In the genomic region with DNA sequence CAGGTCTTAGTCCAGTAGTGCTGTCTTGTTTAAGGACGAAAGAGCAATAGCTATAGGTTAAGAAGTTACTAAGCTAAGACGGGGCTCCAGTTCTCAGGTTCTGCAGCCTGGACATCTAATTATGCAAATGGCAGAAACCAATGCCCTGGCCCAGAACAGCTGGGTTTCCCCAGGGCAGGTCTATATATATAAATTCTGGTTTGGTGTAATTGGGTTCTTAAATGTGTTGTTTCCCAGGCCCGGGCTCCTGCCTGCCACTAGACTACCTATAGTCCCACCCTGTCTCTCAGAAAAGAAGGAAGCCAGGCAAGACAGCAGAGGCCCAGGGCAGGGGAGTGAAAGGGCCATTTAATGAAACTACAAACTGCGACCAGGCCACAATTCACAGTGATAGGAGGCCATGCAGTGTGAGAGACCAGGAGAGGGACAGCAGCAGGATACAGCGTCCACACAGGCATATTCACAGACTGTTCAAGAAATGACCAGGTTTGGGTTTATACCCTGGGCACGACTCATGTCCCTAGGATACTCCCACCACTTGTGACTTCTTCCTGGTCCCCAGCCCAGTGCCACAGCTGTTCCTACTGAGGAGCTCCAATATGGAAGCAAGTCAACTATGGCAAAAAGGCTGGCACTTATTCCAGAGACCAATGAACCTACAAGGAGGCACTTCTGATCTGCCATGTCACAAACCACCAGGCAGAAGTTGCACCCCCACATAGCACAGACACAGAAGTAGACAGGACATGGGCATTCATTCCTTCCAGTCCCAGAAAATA, we compare ENCODE assay signal across 22 mouse cellular contexts. TPM values are rescaled to one million over a fixed set of nuclear protein-coding genes. Genes with fewer than 3 reads are reported as not detected.
A peak's percentile ranks its signal among the peaks of the same experiment; 100 is the strongest.
DNase-seq lines count a peak whose midpoint lies in the region; ATAC-seq and TF ChIP-seq lines count a peak whose summit lies in the region.
"Had no signal": no experiment of that assay in that cellular context is flagged by ENCODE, and none has a peak within 500 bp of the region (broad histone marks: within the 10 kb centered on the region; RNA-seq: fewer than 3 reads in every experiment).

No protein-coding gene starts in this region.

- WGBS in embryonic facial prominence, embryonic 13.5 days, result 81% methylated on average over 6 of the region's 6 CpGs
- WGBS in embryonic facial prominence, embryonic 10.5 days, result 88% methylated on average over 6 of the region's 6 CpGs
- WGBS in intestine, embryonic 16.5 days, result 85% methylated on average over 6 of the region's 6 CpGs

- H3K36me3 ChIP-seq in embryonic facial prominence, embryonic 13.5 days, result peaks cover 67% of the 10 kb centered on the region
- H3K36me3 ChIP-seq in embryonic facial prominence, embryonic 10.5 days (replicated peaks), result peaks cover 92% of the 10 kb centered on the region
- H3K36me3 ChIP-seq in CH12.LX (replicated peaks in 1 of 2; ENCODE audit: control insufficient read depth in 1 of 2, insufficient read depth in 1 of 2, low read length in 1 of 2), result peaks cover 67 to 84% of the 10 kb centered on the region in 2 experiments
- peaks cover 35% of the 10 kb centered on the region for H3K36me3 ChIP-seq in intestine, embryonic 16.5 days (ENCODE audit: control insufficient read depth, insufficient read depth, low read length)

- H3K4me2 ChIP-seq in embryonic facial prominence, embryonic 13.5 days, result no peak overlapping the region
- peak overlapping the region; percentile 48 for H3K4me2 ChIP-seq in CH12.LX (ENCODE audit: insufficient read depth, low read depth, poor library complexity, severe bottlenecking)
- no peak overlapping the region for H3K4me2 ChIP-seq in intestine, embryonic 16.5 days (ENCODE audit: low read depth, low read length)
- H3K4me2 ChIP-seq: forebrain, embryonic 13.5 days; limb, embryonic 13.5 days; liver, embryonic 13.5 days; midbrain, embryonic 12.5 days had no signal

- dilution Hi-C loops in CH12.LX (cut with MboI; ENCODE audit: extremely low pct_ligation_motif_present, extremely low pct_unique_long_range_greater_than_20kb, low sequenced_read_pairs), result no loop called here

- no peaks in the 10 kb centered on the region for H3K27me3 ChIP-seq in embryonic facial prominence, embryonic 13.5 days
- no peaks in the 10 kb centered on the region for H3K27me3 ChIP-seq in embryonic facial prominence, embryonic 10.5 days (replicated peaks; ENCODE audit: low read depth, poor library complexity, severe bottlenecking)
- no peaks in the 10 kb centered on the region for H3K27me3 ChIP-seq in CH12.LX (replicated peaks)
- no peaks in the 10 kb centered on the region for H3K27me3 ChIP-seq in intestine, embryonic 16.5 days (replicated peaks; ENCODE audit: control insufficient read depth, insufficient read depth, low read length)
- H3K27me3 ChIP-seq: forebrain, embryonic 13.5 days; limb, embryonic 13.5 days; liver, embryonic 13.5 days; midbrain, embryonic 12.5 days had no signal

- no peak for ATAC-seq in embryonic facial prominence, embryonic 13.5 days (ENCODE audit: insufficient number of reproducible peaks, insufficient read depth, low FRiP score, low TSS enrichment, low read depth)
- no peak for ATAC-seq in intestine, embryonic 16.5 days
- ATAC-seq: forebrain, embryonic 13.5 days had no signal

- no peaks in the 10 kb centered on the region for H3K79me2 ChIP-seq in CH12.LX (replicated peaks; ENCODE audit: control insufficient read depth, extremely low read depth, insufficient read depth, poor library complexity, severe bottlenecking)

- no peak for TF ChIP-seq CTCF in CH12.LX (conservative IDR thresholded peaks at IDR 0.05 in 1 of 2, IDR thresholded peaks at IDR 0.05 in 1 of 2; ENCODE audit: low read depth in 2 of 2, low read length in 2 of 2)
- no peak for TF ChIP-seq CTCF in cortical plate, adult 2 months (IDR thresholded peaks at IDR 0.05; ENCODE audit: extremely low read depth, insufficient read depth, low read length)

- DNase-seq in embryonic facial prominence, embryonic 10.5 days (ENCODE audit: low spot score), result no peak
- peak; percentile 46 for DNase-seq in CH12.LX (ENCODE audit: extremely low read depth)
- peak; percentile 62 for DNase-seq in gastrocnemius, postnatal 14 days
- no peak for DNase-seq in layer of hippocampus, postnatal 14 days (ENCODE audit: low spot score in 2 of 2)
- DNase-seq: adrenal gland, adult 8-10 months; cerebellum, adult 2 months; heart, postnatal 10 days; kidney, adult 18-20 months; liver, embryonic 13.5 days; lung, adult 2 months; lung, postnatal 14 days; thymus, adult 2 months had no signal

- H3K4me1 ChIP-seq in embryonic facial prominence, embryonic 13.5 days, result no peaks in the 10 kb centered on the region
- H3K4me1 ChIP-seq in embryonic facial prominence, embryonic 10.5 days, result no peaks in the 10 kb centered on the region
- peaks cover 11 to 45% of the 10 kb centered on the region in 2 experiments for H3K4me1 ChIP-seq in CH12.LX (ENCODE audit: control insufficient read depth in 1 of 2, insufficient read depth in 2 of 2)
- peaks cover 2% of the 10 kb centered on the region; the same call in 1 of the 2 replicates for H3K4me1 ChIP-seq in cortical plate, adult 2 months (ENCODE audit: control insufficient read depth, insufficient read depth, low read length)
- no peaks in the 10 kb centered on the region for H3K4me1 ChIP-seq in intestine, embryonic 16.5 days (ENCODE audit: control insufficient read depth, insufficient read depth, low read length)
- H3K4me1 ChIP-seq: forebrain, embryonic 13.5 days; heart, embryonic 10.5 days; limb, embryonic 13.5 days; liver, embryonic 13.5 days; midbrain, embryonic 12.5 days had no signal

- TF ChIP-seq RAD21 in CH12.LX (IDR thresholded peaks at IDR 0.05; ENCODE audit: low read depth, low read length), result no peak

- no peaks in the 10 kb centered on the region for H3K9me3 ChIP-seq in embryonic facial prominence, embryonic 13.5 days
- H3K9me3 ChIP-seq in embryonic facial prominence, embryonic 10.5 days, result no peaks in the 10 kb centered on the region
- no peaks in the 10 kb centered on the region for H3K9me3 ChIP-seq in CH12.LX (replicated peaks; ENCODE audit: low read length)
- no peaks in the 10 kb centered on the region for H3K9me3 ChIP-seq in intestine, embryonic 16.5 days (ENCODE audit: control insufficient read depth, low read length)
- H3K9me3 ChIP-seq: forebrain, embryonic 13.5 days; G1E; heart, embryonic 10.5 days; limb, embryonic 13.5 days; liver, embryonic 13.5 days; midbrain, embryonic 12.5 days had no signal

- no peak overlapping the region for H3K4me3 ChIP-seq in embryonic facial prominence, embryonic 13.5 days
- no peak overlapping the region for H3K4me3 ChIP-seq in embryonic facial prominence, embryonic 10.5 days
- H3K4me3 ChIP-seq in CH12.LX (replicated peaks in 1 of 3; ENCODE audit: low read depth in 2 of 3, low read length in 2 of 3, poor library complexity in 1 of 3), result no peak overlapping the region
- H3K4me3 ChIP-seq in cortical plate, adult 2 months (ENCODE audit: insufficient read depth, low read length), result no peak overlapping the region
- H3K4me3 ChIP-seq in intestine, embryonic 16.5 days (ENCODE audit: low read length), result no peak overlapping the region
- H3K4me3 ChIP-seq: erythroblast, embryonic 14.5 days; forebrain, embryonic 13.5 days; heart, embryonic 10.5 days; limb, embryonic 13.5 days; liver, embryonic 13.5 days; midbrain, embryonic 12.5 days had no signal

- intact Hi-C loops in gastrocnemius, postnatal 14 days (cut with DNase I; ENCODE audit: low total_unique reads), result loop anchor here (10.0 kb wide), 1 partner anchor 98 kb away; no protein-coding TSS in a partner anchor

- in situ Hi-C loops in CH12.LX (cut with MboI; ENCODE audit: low pct_ligation_motif_present, low pct_unique_long_range_greater_than_20kb, low sequenced_read_pairs), result loop anchor here (25.0 kb wide), 1 partner anchor 95 kb away; no protein-coding TSS in a partner anchor

- H3K9ac ChIP-seq in embryonic facial prominence, embryonic 13.5 days, result no peak overlapping the region
- no peak overlapping the region for H3K9ac ChIP-seq in CH12.LX (ENCODE audit: insufficient read depth, low read depth)
- H3K9ac ChIP-seq in intestine, embryonic 16.5 days (ENCODE audit: low read depth, low read length), result no peak overlapping the region
- H3K9ac ChIP-seq: forebrain, embryonic 13.5 days; limb, embryonic 13.5 days; liver, embryonic 13.5 days; midbrain, embryonic 12.5 days had no signal

- H3K27ac ChIP-seq in embryonic facial prominence, embryonic 13.5 days, result 0 out of 2 replicates have a peak overlapping the region, but pooled peaks have one; percentile 22
- H3K27ac ChIP-seq in embryonic facial prominence, embryonic 10.5 days (replicated peaks), result no peak overlapping the region
- H3K27ac ChIP-seq in CH12.LX (ENCODE audit: insufficient read depth, low read depth), result peak overlapping the region; percentile 50
- H3K27ac ChIP-seq in cortical plate, adult 2 months (ENCODE audit: insufficient read depth, low read length), result no peak overlapping the region
- no peak overlapping the region for H3K27ac ChIP-seq in intestine, embryonic 16.5 days (ENCODE audit: low read length)
- H3K27ac ChIP-seq: forebrain, embryonic 13.5 days; heart, embryonic 10.5 days; limb, embryonic 13.5 days; liver, embryonic 13.5 days; midbrain, embryonic 12.5 days; stomach, postnatal 0 days had no signal

- TF ChIP-seq EP300 in CH12.LX (IDR thresholded peaks at IDR 0.05; ENCODE audit: low read length), result no peak; the same call in none of the 2 replicates

- TF ChIP-seq POLR2A in CH12.LX (IDR thresholded peaks at IDR 0.05; ENCODE audit: low read depth, low read length), result no peak
- peak; percentile 43; the same call in 1 of the 2 replicates for TF ChIP-seq POLR2A in cortical plate, adult 2 months (IDR thresholded peaks at IDR 0.05; ENCODE audit: extremely low read depth, insufficient read depth, low read length)

RNA-seq across cellular contexts. Expression of gene Cdip1, which starts 22.9 kb away (rescaled TPM):
- 84.5 and 91.6 TPM in 2 replicates for polyA plus RNA-seq in embryonic facial prominence, embryonic 13.5 days (2015; fragmentation: Nextera tagmentation; extraction: Ambion mirVana)
- polyA plus RNA-seq in embryonic facial prominence, embryonic 10.5 days (2016; fragmentation: Nextera tagmentation; extraction: Ambion mirVana), result 112 and 116 TPM in 2 replicates
- total RNA-seq in CH12.LX (2012; rRNA removed) (28.0 and 28.7 TPM in 2 replicates), CH12.LX (2014; rRNA removed) (20.0 and 22.3 TPM in 2 replicates)
- polyA plus RNA-seq in CH12.LX (2012; ENCODE audit: insufficient read length, low read depth), result 18.5 and 22.2 TPM in 2 replicates
- 203 and 214 TPM in 2 replicates for polyA plus RNA-seq in cortical plate, adult 2 months (2012; rRNA removed)
- 10 to 100 TPM; 61.9 to 62.7 TPM for total RNA-seq in gastrocnemius, postnatal 14 days (2021)
- 97.2 and 100 TPM in 2 replicates for polyA plus RNA-seq in intestine, embryonic 16.5 days (2015; fragmentation: Nextera tagmentation; extraction: Ambion mirVana)
- 100 to 1,000 TPM; 188 to 191 TPM for total RNA-seq in layer of hippocampus, postnatal 14 days (2021)

RNA-seq across cellular contexts. Expression of gene Hmox2, which starts 41.0 kb away (rescaled TPM):
- 105 and 107 TPM in 2 replicates for polyA plus RNA-seq in embryonic facial prominence, embryonic 13.5 days (2015; fragmentation: Nextera tagmentation; extraction: Ambion mirVana)
- 84.6 and 91.9 TPM in 2 replicates for polyA plus RNA-seq in embryonic facial prominence, embryonic 10.5 days (2016; fragmentation: Nextera tagmentation; extraction: Ambion mirVana)
- total RNA-seq in CH12.LX (2012; rRNA removed) (72.3 and 73.2 TPM in 2 replicates), CH12.LX (2014; rRNA removed) (74.0 and 80.4 TPM in 2 replicates)
- 91.9 and 121 TPM in 2 replicates for polyA plus RNA-seq in CH12.LX (2012; ENCODE audit: insufficient read length, low read depth)
- 108 TPM in 2 replicates for polyA plus RNA-seq in cortical plate, adult 2 months (2012; rRNA removed)
- total RNA-seq in gastrocnemius, postnatal 14 days (2021), result 10 to 100 TPM; 41.8 to 44.5 TPM
- polyA plus RNA-seq in intestine, embryonic 16.5 days (2015; fragmentation: Nextera tagmentation; extraction: Ambion mirVana), result 87.5 and 88.7 TPM in 2 replicates
- total RNA-seq in layer of hippocampus, postnatal 14 days (2021), result 10 to 100 TPM; 81.9 to 84.3 TPM

RNA-seq across cellular contexts. Expression of gene Nmral1, which starts 48.0 kb away (rescaled TPM):
- polyA plus RNA-seq in embryonic facial prominence, embryonic 13.5 days (2015; fragmentation: Nextera tagmentation; extraction: Ambion mirVana), result 83.6 and 91.4 TPM in 2 replicates
- polyA plus RNA-seq in embryonic facial prominence, embryonic 10.5 days (2016; fragmentation: Nextera tagmentation; extraction: Ambion mirVana), result 218 and 228 TPM in 2 replicates
- total RNA-seq in CH12.LX (2012; rRNA removed) (20.0 and 20.3 TPM in 2 replicates), CH12.LX (2014; rRNA removed) (2.4 and 3.6 TPM in 2 replicates)
- polyA plus RNA-seq in CH12.LX (2012; ENCODE audit: insufficient read length, low read depth), result 3.2 TPM in 2 replicates
- polyA plus RNA-seq in cortical plate, adult 2 months (2012; rRNA removed), result 25.5 and 25.7 TPM in 2 replicates
- total RNA-seq in gastrocnemius, postnatal 14 days (2021), result 1 to 10 TPM; 4.5 to 5.2 TPM
- 35.3 and 45.9 TPM in 2 replicates for polyA plus RNA-seq in intestine, embryonic 16.5 days (2015; fragmentation: Nextera tagmentation; extraction: Ambion mirVana)
- 10 to 100 TPM; 11.7 to 11.9 TPM for total RNA-seq in layer of hippocampus, postnatal 14 days (2021)

Comparison
In these comparisons a context has a peak if more than half of its experiments do, and no peak if none do; other contexts are left out.
1. H3K27ac ChIP-seq: peak in embryonic facial prominence, embryonic 13.5 days (single experiment) and CH12.LX (single experiment); none in embryonic facial prominence, embryonic 10.5 days (single experiment), cortical plate, adult 2 months (single experiment) and intestine, embryonic 16.5 days (single experiment).
2. DNase-seq: peak in CH12.LX (single experiment) and gastrocnemius, postnatal 14 days (single experiment); none in embryonic facial prominence, embryonic 10.5 days (single experiment) and layer of hippocampus, postnatal 14 days (0 of 2).